Mouse (Mus musculus) heart, embryonic 16.5 days (tissue): Measurements from ENCODE around the gene Mthfr. TPM values are rescaled to one million over a fixed set of nuclear protein-coding genes. Genes with fewer than 3 reads are reported as not detected.

Source experiments
- ATAC-seq: fragments of 200-750 bp; cut with Nextera tagmentation; replicated peaks from 2 replicates; pipeline ENCODE4 v1.8.0; 2017; ENCODE audit warnings: moderate number of reproducible peaks; ENCODE audit not compliant: insufficient read depth, low FRiP score; ENCODE audit errors: extremely low read depth
- H3K27ac ChIP-seq: fragments of 300-500 bp; sonication (generic); 2 replicates; pipeline ENCODE4 v1.5.1; 2014; ENCODE audit warnings: mild to moderate bottlenecking, low read length, control low read depth, moderate library complexity
- H3K27me3 ChIP-seq: fragments of 300-500 bp; sonication (generic); 2 replicates; pipeline ENCODE4 v1.6.1; 2014; ENCODE audit warnings: low read length, mixed read lengths; ENCODE audit not compliant: control insufficient read depth, insufficient read depth
- H3K36me3 ChIP-seq: fragments of 300-500 bp; sonication (generic); 2 replicates; pipeline ENCODE4 v1.6.1; 2014; ENCODE audit not compliant: control insufficient read depth, insufficient read depth
- H3K4me1 ChIP-seq: fragments of 300-500 bp; sonication (generic); 2 replicates; pipeline ENCODE4 v1.6.1; 2014; ENCODE audit warnings: low read length, mixed read lengths; ENCODE audit not compliant: control insufficient read depth, insufficient read depth
- H3K4me2 ChIP-seq: fragments of 300-500 bp; sonication (generic); 2 replicates; pipeline ENCODE4 v1.6.1; 2014; ENCODE audit warnings: low read depth, mild to moderate bottlenecking, control low read depth, low read length
- H3K4me3 ChIP-seq: fragments of 300-500 bp; sonication (generic); 2 replicates; pipeline ENCODE4 v1.5.1; 2014; ENCODE audit warnings: mild to moderate bottlenecking, control low read depth, low read length
- H3K9ac ChIP-seq: fragments of 300-500 bp; sonication (generic); 2 replicates; pipeline ENCODE4 v1.6.1; 2014; ENCODE audit warnings: low read length, control low read depth
- H3K9me3 ChIP-seq: fragments of 300-500 bp; sonication (generic); replicated peaks from 2 replicates; pipeline ENCODE4 v1.6.1; 2016; ENCODE audit warnings: low read length; ENCODE audit not compliant: control insufficient read depth
- WGBS: fragments of 180-500 bp; shearing (Covaris S2); extraction: QIAGEN DNeasy Blood & Tissue Kit; methylation state at CpG from one replicate; pipeline ENCODE4 v1.1.7; 2014; 5-methylcytosine and 5-hydroxymethylcytosine counted together
- polyA plus RNA-seq: library from polyadenylated mRNA; unstranded; fragments of >200 nt; fragmentation: Nextera tagmentation; extraction: Ambion mirVana; gene quantifications from 2 replicates; pipeline ENCODE4 v1.2.1, GENCODE M21; 2015

Gene Mthfr
- polyA plus RNA-seq, 1 experiment from 2014 or later: 11.7 TPM

DNA sequence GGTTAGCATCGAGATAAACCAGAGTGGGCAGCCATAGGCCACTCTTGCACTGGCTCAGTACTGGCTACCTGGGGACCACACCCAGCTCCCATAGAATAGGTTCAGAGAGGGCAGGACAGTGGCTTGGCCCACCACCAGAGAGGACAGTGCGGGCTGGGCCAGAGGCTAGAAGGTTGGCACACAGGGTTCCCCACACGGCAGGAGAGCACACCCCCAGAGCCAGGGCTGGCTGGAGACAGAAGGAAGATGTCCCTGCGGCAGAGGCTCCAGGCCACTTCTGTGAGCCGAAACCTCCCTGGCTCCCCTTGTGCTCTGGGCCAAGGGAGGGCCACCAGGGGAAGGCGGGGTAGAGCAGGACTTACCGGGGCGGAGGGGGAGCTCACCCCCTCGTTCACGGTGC lies 42.3 kb downstream of the Mthfr start:
- no peak overlapping the region for H3K27ac ChIP-seq
- no peak for ATAC-seq
- WGBS: 94% methylated on average over 10 of the region's 10 CpGs

DNA sequence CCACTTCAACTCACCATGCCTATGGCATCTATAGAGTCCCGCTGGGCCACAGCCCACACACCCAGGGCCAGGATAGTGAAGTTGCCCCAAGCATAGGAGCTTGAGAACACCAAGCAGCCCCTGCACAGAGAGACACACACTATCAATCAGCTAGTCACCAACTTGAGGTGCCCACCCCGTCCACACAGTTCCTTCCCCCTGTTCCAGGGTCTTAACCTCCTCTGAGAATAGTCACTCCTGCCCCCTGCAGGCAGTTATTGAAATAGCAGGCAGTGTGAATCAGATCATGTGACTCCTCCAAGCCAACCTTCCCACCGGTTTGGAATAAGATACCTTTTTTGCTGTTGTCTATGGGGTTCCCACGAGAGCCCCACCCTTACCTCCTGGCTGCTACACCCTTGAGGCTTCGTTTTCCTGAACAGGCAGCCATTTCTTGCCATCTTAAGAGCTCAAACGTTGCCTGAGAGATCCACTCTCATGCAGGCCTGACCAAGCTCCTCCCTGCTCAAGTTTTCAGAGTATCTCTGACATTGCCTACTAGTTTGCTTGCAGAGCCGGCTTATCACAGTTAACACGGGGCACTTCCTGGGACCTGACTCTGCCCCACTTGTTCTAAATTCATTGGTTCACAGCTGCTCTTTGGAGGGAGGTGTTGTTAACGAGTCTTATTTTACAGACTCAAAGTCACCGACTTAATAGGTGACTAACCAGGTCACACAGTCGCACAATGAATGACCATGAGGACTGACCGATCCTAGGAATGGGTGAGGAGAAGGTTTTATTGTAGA lies 43.6 kb downstream of the Mthfr start:
- H3K27me3 ChIP-seq: no peaks in the 10 kb centered on the region
- H3K36me3 ChIP-seq: peaks cover 19% of the 10 kb centered on the region; the same call in 1 of the 2 replicates
- 45% methylated on average over 12 of the region's 12 CpGs for WGBS
- H3K4me1 ChIP-seq: peaks cover 37% of the 10 kb centered on the region
- ATAC-seq: peak; percentile 11; the same call in 1 of the 2 replicates
- no peaks in the 10 kb centered on the region for H3K9me3 ChIP-seq
- no peak overlapping the region for H3K9ac ChIP-seq
- no peak overlapping the region for H3K4me2 ChIP-seq
- H3K4me3 ChIP-seq: no peak overlapping the region
- H3K27ac ChIP-seq: peak overlapping the region; percentile 30; the same call in 1 of the 2 replicates

More for the DNA sequence above, 42.3 kb downstream of the Mthfr start:
- no peaks in the 10 kb centered on the region for H3K27me3 ChIP-seq
- H3K9me3 ChIP-seq: no peaks in the 10 kb centered on the region
- H3K36me3 ChIP-seq: peaks cover 19% of the 10 kb centered on the region; the same call in 1 of the 2 replicates
- H3K9ac ChIP-seq: no peak overlapping the region
- H3K4me2 ChIP-seq: no peak overlapping the region
- H3K4me1 ChIP-seq: peaks cover 27% of the 10 kb centered on the region
- H3K4me3 ChIP-seq: no peak overlapping the region

DNA sequence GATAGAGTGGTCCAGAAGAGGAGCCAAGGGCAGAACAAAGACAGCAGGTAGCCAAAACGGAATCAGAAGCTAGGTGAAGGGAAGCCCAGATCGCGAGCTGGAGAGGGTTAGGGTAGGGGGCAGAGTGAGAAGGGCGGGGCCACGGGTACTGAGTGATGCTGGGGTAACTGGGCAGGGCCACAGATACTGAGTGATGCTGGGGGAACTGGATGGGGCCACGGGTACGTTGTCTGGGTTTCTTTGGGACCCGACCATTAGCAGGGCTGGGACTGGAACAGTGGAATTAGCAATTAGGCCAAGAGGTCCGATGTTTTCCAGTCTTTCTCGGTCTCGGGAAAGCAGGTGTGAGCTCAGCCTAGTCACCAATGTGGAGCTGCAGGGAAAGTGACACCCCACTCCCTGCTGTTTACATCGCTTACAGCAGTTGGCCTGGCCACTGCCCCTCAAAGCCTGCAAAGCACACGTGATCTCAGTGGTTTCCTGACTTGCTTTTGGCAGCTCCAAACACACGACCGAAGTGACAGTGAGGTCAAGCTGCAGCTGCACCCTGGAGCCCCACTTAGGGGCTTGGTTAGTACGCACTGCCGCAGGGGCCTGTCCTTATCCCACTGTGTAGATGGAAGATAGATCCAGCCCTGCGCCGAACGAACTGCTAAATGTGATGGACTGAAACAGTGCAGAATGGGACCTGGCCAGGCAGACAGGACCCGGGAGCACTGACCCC lies 44.5 kb downstream of the Mthfr start:
- Histone ChIP-seq H3K9ac (peak overlapping the region; percentile 31; the same call in 1 of the 2 replicates), H3K27ac (peak overlapping the region; percentile 30; the same call in 1 of the 2 replicates), H3K4me1 (peaks cover 42% of the 10 kb centered on the region), H3K9me3 (no peaks in the 10 kb centered on the region), H3K36me3 (peaks cover 19% of the 10 kb centered on the region; the same call in 1 of the 2 replicates), H3K27me3 (no peaks in the 10 kb centered on the region), H3K4me3 (no peak overlapping the region), H3K4me2 (0 out of 2 replicates have a peak overlapping the region, but pooled peaks have one; percentile 6)
- no peak for ATAC-seq
- 49% methylated on average over 21 of the region's 21 CpGs for WGBS

GRCm38 (mm10) chr4:148084261-148084714 lies 45.4 kb downstream of the Mthfr start:
- H3K9ac ChIP-seq: no peak overlapping the region

DNA sequence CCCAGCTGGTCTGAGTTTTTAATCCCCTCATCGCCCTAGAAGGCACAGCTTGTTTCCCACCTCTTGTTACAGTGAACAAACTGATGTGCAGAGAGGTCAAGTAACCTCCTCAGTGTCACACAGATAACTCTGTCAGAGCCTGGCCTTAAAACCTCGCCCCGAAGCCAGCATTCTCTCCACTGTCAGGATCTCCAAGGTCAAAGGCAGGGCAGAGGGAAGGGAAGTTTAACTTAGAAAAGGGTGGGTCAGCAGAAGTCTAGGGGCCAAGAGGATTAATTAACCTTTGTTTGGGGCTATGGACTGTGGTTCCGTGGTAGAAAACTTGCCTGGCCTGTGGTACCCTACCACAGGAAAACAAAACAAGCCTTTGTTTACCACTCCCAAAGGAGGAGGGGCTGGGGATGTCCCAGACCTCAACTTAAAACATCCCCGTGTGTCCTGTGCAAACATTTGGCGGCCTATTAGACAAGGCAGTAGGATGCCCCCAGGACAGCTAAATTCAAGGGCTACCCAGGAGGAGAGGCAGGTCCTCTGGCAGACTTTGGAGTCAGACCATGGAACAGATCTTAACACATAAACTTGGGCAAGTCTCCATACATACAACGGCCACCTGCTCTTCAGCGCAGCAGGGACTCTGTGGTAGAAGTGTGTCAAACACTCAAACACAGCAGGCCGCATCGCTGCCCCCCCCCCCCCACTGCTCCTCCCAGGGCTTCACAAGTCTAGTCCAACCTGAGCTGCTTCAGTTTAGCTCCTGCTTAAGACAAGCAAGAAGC lies 46.4 kb downstream of the Mthfr start:
- peaks cover 7% of the 10 kb centered on the region; the same call in 1 of the 2 replicates for H3K36me3 ChIP-seq
- no peaks in the 10 kb centered on the region for H3K27me3 ChIP-seq
- H3K27ac ChIP-seq: no peak overlapping the region
- no peaks in the 10 kb centered on the region for H3K9me3 ChIP-seq
- peak overlapping the region; percentile 36 for H3K9ac ChIP-seq
- no peak overlapping the region for H3K4me3 ChIP-seq
- no peak overlapping the region for H3K4me2 ChIP-seq
- H3K4me1 ChIP-seq: peaks cover 42% of the 10 kb centered on the region
- WGBS: 53% methylated on average over 10 of the region's 10 CpGs
- no peak for ATAC-seq

More at GRCm38 (mm10) chr4:148084261-148084714, 45.4 kb downstream of the Mthfr start:
- Histone ChIP-seq H3K27me3 (no peaks in the 10 kb centered on the region), H3K4me2 (no peak overlapping the region), H3K27ac (peak overlapping the region; percentile 32; the same call in 1 of the 2 replicates), H3K9me3 (no peaks in the 10 kb centered on the region), H3K4me1 (peaks cover 42% of the 10 kb centered on the region), H3K36me3 (peaks cover 17% of the 10 kb centered on the region; the same call in 1 of the 2 replicates), H3K4me3 (no peak overlapping the region)
- 19% methylated on average over 7 of the region's 8 CpGs for WGBS
- no peak for ATAC-seq

GRCm38 (mm10) chr4:148085907-148086305 lies 47.0 kb downstream of the Mthfr start:
- H3K4me2 ChIP-seq: no peak overlapping the region
- 74% methylated on average over 3 of the region's 3 CpGs for WGBS

DNA sequence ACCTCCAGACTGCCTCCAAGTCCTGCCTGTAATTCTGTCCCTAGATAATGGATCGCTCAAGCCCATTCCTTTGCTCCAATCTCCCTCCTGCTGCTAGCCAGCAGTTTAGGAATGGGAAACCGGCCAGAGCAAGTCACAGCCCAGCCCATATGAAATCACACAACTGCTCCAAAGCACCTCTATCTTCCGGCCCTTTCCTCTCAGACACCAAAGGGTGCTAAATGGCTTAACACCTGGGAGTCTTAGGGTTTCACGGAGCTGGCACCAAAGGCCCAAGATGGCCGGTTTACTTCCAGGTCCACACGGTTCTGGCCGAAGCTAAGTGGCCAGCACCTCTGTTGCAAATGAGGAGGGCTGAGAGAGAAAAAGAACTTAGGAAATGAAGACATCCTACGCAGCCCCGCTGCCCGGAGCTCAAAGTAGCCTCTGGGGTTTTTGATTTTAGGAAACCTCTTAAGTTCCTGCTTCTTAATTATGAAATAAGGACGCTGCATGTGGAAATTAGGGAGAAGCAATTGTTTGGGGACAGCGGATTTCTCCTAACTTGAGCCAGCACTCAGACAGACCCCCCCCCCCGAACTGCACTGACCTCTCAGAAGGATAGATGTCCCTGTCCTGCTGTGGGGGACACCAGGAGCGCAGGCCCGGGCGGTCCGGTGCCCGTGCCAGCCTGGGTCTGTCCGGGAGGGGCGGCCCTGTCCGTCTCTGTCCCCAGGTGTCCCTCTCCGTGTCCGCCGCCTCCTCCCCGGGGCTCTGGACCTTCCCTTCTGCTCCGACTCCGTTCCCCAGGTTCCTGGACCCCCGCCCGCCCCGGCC lies 48.4 kb downstream of the Mthfr start:
- WGBS: 3% methylated on average over 29 of the region's 30 CpGs
- Histone ChIP-seq H3K36me3 (no peaks in the 10 kb centered on the region), H3K4me1 (peaks cover 42% of the 10 kb centered on the region)

More at GRCm38 (mm10) chr4:148085907-148086305, 47.0 kb downstream of the Mthfr start:
- H3K4me3 ChIP-seq: no peak overlapping the region
- H3K9me3 ChIP-seq: no peaks in the 10 kb centered on the region
- peaks cover 5% of the 10 kb centered on the region; the same call in 1 of the 2 replicates for H3K36me3 ChIP-seq
- no peaks in the 10 kb centered on the region for H3K27me3 ChIP-seq
- no peak for ATAC-seq
- H3K9ac ChIP-seq: no peak overlapping the region; the same call in none of the 2 replicates
- peaks cover 42% of the 10 kb centered on the region for H3K4me1 ChIP-seq
- H3K27ac ChIP-seq: no peak overlapping the region

More for the DNA sequence above, 48.4 kb downstream of the Mthfr start:
- peak; percentile 46 for ATAC-seq
- H3K9me3 ChIP-seq: no peaks in the 10 kb centered on the region
- peak overlapping the region; percentile 85 for H3K27ac ChIP-seq
- peak overlapping the region; percentile 92 for H3K9ac ChIP-seq
- no peaks in the 10 kb centered on the region for H3K27me3 ChIP-seq
- peak overlapping the region; percentile 68 for H3K4me2 ChIP-seq
- H3K4me3 ChIP-seq: peak overlapping the region; percentile 89
